Mouse (Mus musculus) liver, postnatal 0 days (tissue): ENCODE measurements at regions not wholly inside any gene's neighbourhood (a gene's known extent, or its start where the extent isn't known, plus 50 kb on each side); places are given as distances from the start of the nearest gene placed in this dataset.

Experiments
- CTCF ChIP-seq: sonication (generic); IDR thresholded peaks from 2 replicates; pipeline ENCODE4 v1.5.1; 2016; ENCODE audit warnings: antibody characterized with exemption, low read depth
- EP300 ChIP-seq: IDR thresholded peaks from 2 replicates; pipeline ENCODE4 v1.6.1; 2016; ENCODE audit warnings: antibody characterized with exemption, low read depth, mild to moderate bottlenecking

DNA sequence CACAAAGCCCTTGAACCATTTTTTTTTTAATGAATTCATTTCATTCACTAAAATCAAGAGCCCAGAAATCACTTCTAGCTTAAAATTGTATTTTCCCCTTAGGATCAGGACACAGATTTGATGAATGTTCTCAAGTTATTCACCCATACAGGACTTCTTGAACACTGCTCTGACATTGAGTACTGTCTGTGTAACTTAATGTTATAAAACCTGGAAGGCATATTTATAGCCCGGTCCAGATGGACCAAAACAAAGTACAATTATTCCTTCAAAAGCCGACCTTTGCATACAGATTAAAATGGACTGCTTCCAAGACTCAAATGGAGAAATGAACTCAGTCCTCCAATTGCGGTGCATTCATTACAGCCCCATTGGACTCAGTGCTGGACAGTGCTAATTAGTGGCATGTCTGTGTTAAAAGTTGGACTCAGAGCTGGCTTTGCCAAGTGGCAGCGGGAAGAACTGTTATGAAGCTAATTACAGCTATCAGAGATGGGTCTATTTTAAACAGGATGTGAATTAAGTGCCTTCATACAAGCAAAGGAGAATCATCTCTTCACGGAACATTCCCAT is 1499.2 kb upstream of the Slc10a2 start:
- TF ChIP-seq CTCF (no peak), EP300 (no peak)
